Mouse (Mus musculus): ENCODE data around the gene Krtdap. TPM values are rescaled to one million over a fixed set of nuclear protein-coding genes. Genes with fewer than 3 reads are reported as not detected.
A peak's percentile ranks its signal among the peaks of the same experiment; 100 is the strongest.

Krtdap gene
- polyA plus RNA-seq, 1 experiment, result 9.1 TPM

GRCm38 (mm10) chr7:30766408-30766807 is 21.3 kb upstream of the Krtdap start:
- H3K27me3 ChIP-seq (ENCODE audit: control insufficient read depth, insufficient read depth, low read length, poor library complexity, severe bottlenecking), result no peaks in the 10 kb centered on the region
- H3K4me3 ChIP-seq (ENCODE audit: low read depth, low read length), result no peak overlapping the region
- no peaks in the 10 kb centered on the region for H3K36me3 ChIP-seq (ENCODE audit: control insufficient read depth, insufficient read depth, low read length, poor library complexity, severe bottlenecking)
- peaks cover 4% of the 10 kb centered on the region for H3K4me1 ChIP-seq (ENCODE audit: control insufficient read depth, insufficient read depth, low read length)
- no peak overlapping the region for H3K27ac ChIP-seq (ENCODE audit: insufficient read depth, low read length)
- no peak overlapping the region for H3K9ac ChIP-seq (ENCODE audit: low read depth, poor library complexity, severe bottlenecking)
- TF ChIP-seq POLR2A (IDR thresholded peaks at IDR 0.05; ENCODE audit: insufficient read depth, low read length), result no peak
- no peak for TF ChIP-seq CTCF (IDR thresholded peaks at IDR 0.05; ENCODE audit: low read depth, low read length)
- TF ChIP-seq EP300 (IDR thresholded peaks at IDR 0.05; ENCODE audit: insufficient read depth, low read depth, low read length), result no peak
- no peaks in the 10 kb centered on the region for H3K9me3 ChIP-seq (replicated peaks; ENCODE audit: control insufficient read depth, insufficient read depth, low read length, poor library complexity, severe bottlenecking)

GRCm38 (mm10) chr7:30769236-30769635 is 18.5 kb upstream of the Krtdap start:
- no peaks in the 10 kb centered on the region for H3K9me3 ChIP-seq (replicated peaks; ENCODE audit: control insufficient read depth, insufficient read depth, low read length, poor library complexity, severe bottlenecking)
- no peaks in the 10 kb centered on the region for H3K27me3 ChIP-seq (ENCODE audit: control insufficient read depth, insufficient read depth, low read length, poor library complexity, severe bottlenecking)
- no peak overlapping the region for H3K4me3 ChIP-seq (ENCODE audit: low read depth, low read length)
- H3K4me1 ChIP-seq (ENCODE audit: control insufficient read depth, insufficient read depth, low read length), result peaks cover 4% of the 10 kb centered on the region
- no peaks in the 10 kb centered on the region for H3K36me3 ChIP-seq (ENCODE audit: control insufficient read depth, insufficient read depth, low read length, poor library complexity, severe bottlenecking)
- TF ChIP-seq POLR2A (IDR thresholded peaks at IDR 0.05; ENCODE audit: insufficient read depth, low read length) (no peak), EP300 (IDR thresholded peaks at IDR 0.05; ENCODE audit: insufficient read depth, low read depth, low read length) (no peak), CTCF (IDR thresholded peaks at IDR 0.05; ENCODE audit: low read depth, low read length) (no peak)
- H3K27ac ChIP-seq (ENCODE audit: insufficient read depth, low read length), result no peak overlapping the region
- H3K9ac ChIP-seq (ENCODE audit: low read depth, poor library complexity, severe bottlenecking), result no peak overlapping the region

- Histone ChIP-seq H3K9ac (ENCODE audit: low read depth, poor library complexity, severe bottlenecking) (no peak overlapping the region), H3K27me3 (ENCODE audit: control insufficient read depth, insufficient read depth, low read length, poor library complexity, severe bottlenecking) (no peaks in the 10 kb centered on the region), H3K9me3 (replicated peaks; ENCODE audit: control insufficient read depth, insufficient read depth, low read length, poor library complexity, severe bottlenecking) (no peaks in the 10 kb centered on the region), H3K36me3 (ENCODE audit: control insufficient read depth, insufficient read depth, low read length, poor library complexity, severe bottlenecking) (no peaks in the 10 kb centered on the region), H3K27ac (ENCODE audit: insufficient read depth, low read length) (no peak overlapping the region), H3K4me3 (ENCODE audit: low read depth, low read length) (no peak overlapping the region), H3K4me1 (ENCODE audit: control insufficient read depth, insufficient read depth, low read length) (no peaks in the 10 kb centered on the region)
- no peak for TF ChIP-seq POLR2A (IDR thresholded peaks at IDR 0.05; ENCODE audit: insufficient read depth, low read length)
- TF ChIP-seq EP300 (IDR thresholded peaks at IDR 0.05; ENCODE audit: insufficient read depth, low read depth, low read length), result no peak
Observed at GRCm38 (mm10) chr7:30776104-30776503, 11.6 kb upstream of the Krtdap start.

DNA sequence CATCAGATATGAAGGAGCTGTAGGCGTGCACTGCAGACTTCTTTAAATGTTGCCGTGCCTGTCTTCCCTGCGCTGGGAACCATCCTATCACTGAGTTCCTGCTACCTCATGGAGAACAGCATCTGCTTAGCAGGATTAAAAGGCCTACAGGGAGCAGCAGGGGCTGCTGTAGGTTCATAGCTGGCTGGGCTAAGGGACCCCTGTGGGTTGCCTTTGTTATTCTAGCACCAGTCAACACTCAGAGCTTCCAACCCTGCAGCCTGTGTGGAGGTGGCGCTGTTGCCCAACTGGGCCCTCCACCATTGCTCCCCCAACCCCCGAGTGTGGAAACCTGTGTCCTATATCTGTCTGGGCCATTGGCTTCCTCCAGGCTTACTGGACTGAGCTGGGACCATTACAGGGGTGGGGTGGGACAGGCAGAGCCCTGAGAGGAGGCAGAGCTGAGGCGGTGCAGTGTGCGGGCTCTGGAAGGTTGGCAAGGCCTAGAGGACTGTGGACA is 10.6 kb upstream of the Krtdap start:
- no peak overlapping the region for H3K27ac ChIP-seq (ENCODE audit: insufficient read depth, low read length)
- H3K9ac ChIP-seq (ENCODE audit: low read depth, poor library complexity, severe bottlenecking), result no peak overlapping the region
- TF ChIP-seq CTCF (IDR thresholded peaks at IDR 0.05; ENCODE audit: low read depth, low read length) (peak; percentile 43), POLR2A (IDR thresholded peaks at IDR 0.05; ENCODE audit: insufficient read depth, low read length) (no peak)
- H3K9me3 ChIP-seq (replicated peaks; ENCODE audit: control insufficient read depth, insufficient read depth, low read length, poor library complexity, severe bottlenecking), result no peaks in the 10 kb centered on the region
- no peaks in the 10 kb centered on the region for H3K27me3 ChIP-seq (ENCODE audit: control insufficient read depth, insufficient read depth, low read length, poor library complexity, severe bottlenecking)
- H3K4me1 ChIP-seq (ENCODE audit: control insufficient read depth, insufficient read depth, low read length), result no peaks in the 10 kb centered on the region
- no peak overlapping the region for H3K4me3 ChIP-seq (ENCODE audit: low read depth, low read length)
- no peaks in the 10 kb centered on the region for H3K36me3 ChIP-seq (ENCODE audit: control insufficient read depth, insufficient read depth, low read length, poor library complexity, severe bottlenecking)

DNA sequence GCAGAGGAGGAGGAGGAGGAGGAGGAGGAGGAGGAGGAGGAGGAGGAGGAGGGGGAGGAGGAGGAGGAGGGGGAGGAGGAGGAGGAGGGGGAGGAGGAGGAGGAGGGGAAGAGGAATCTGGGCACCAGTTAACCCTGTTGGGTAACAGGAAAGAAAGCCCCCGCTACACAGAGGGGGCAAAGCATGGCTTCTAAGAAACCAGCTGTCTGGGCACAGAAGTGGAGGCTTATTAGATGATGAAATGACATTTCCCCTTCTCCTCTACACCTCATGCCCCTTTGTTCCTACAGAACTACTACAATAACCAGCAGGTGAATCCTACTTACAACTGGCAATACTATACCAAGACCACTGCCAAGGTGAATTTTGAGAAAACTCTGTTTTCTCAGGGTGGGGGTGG is 9.8 kb upstream of the Krtdap start:
- no peak for TF ChIP-seq POLR2A (IDR thresholded peaks at IDR 0.05; ENCODE audit: insufficient read depth, low read length)
- TF ChIP-seq EP300 (IDR thresholded peaks at IDR 0.05; ENCODE audit: insufficient read depth, low read depth, low read length), result no peak
- no peak for TF ChIP-seq CTCF (IDR thresholded peaks at IDR 0.05; ENCODE audit: low read depth, low read length)
- Histone ChIP-seq H3K27ac (ENCODE audit: insufficient read depth, low read length) (no peak overlapping the region), H3K9ac (ENCODE audit: low read depth, poor library complexity, severe bottlenecking) (no peak overlapping the region), H3K36me3 (ENCODE audit: control insufficient read depth, insufficient read depth, low read length, poor library complexity, severe bottlenecking) (no peaks in the 10 kb centered on the region), H3K27me3 (ENCODE audit: control insufficient read depth, insufficient read depth, low read length, poor library complexity, severe bottlenecking) (no peaks in the 10 kb centered on the region), H3K4me1 (ENCODE audit: control insufficient read depth, insufficient read depth, low read length) (no peaks in the 10 kb centered on the region), H3K4me3 (ENCODE audit: low read depth, low read length) (no peak overlapping the region), H3K9me3 (replicated peaks; ENCODE audit: control insufficient read depth, insufficient read depth, low read length, poor library complexity, severe bottlenecking) (no peaks in the 10 kb centered on the region)

DNA sequence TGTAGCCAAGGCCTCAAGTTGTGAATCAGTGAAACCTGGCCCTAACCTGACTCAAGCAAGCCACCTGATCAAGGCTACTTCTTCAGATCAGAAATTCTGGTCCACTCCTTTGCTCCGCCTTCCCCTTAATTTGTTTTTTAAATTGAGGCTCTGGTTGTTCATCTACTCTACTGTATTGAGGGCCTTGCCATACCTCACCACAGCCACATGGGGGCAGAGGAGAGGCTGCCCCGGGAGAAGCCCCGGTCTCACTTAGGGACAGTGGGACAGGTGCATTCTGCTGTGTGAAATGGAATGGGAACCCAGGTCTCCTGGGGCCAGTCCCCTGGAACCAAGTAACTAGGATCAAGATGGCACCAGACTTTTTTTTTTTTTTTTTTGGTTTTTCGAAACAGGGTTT is 5.9 kb upstream of the Krtdap start:
- Histone ChIP-seq H3K36me3 (ENCODE audit: control insufficient read depth, insufficient read depth, low read length, poor library complexity, severe bottlenecking) (no peaks in the 10 kb centered on the region), H3K9me3 (replicated peaks; ENCODE audit: control insufficient read depth, insufficient read depth, low read length, poor library complexity, severe bottlenecking) (no peaks in the 10 kb centered on the region), H3K4me1 (ENCODE audit: control insufficient read depth, insufficient read depth, low read length) (peaks cover 5% of the 10 kb centered on the region), H3K27me3 (ENCODE audit: control insufficient read depth, insufficient read depth, low read length, poor library complexity, severe bottlenecking) (no peaks in the 10 kb centered on the region), H3K4me3 (ENCODE audit: low read depth, low read length) (no peak overlapping the region), H3K27ac (ENCODE audit: insufficient read depth, low read length) (no peak overlapping the region), H3K9ac (ENCODE audit: low read depth, poor library complexity, severe bottlenecking) (no peak overlapping the region)
- TF ChIP-seq EP300 (IDR thresholded peaks at IDR 0.05; ENCODE audit: insufficient read depth, low read depth, low read length) (no peak), CTCF (IDR thresholded peaks at IDR 0.05; ENCODE audit: low read depth, low read length) (peak; percentile 66)
